Mouse (Mus musculus): ENCODE measurements around the gene Card19. TPM values are rescaled to one million over a fixed set of nuclear protein-coding genes. Genes with fewer than 3 reads are reported as not detected.
A peak's percentile ranks its signal among the peaks of the same experiment; 100 is the strongest.

The Card19 gene
- polyA plus RNA-seq, 1 experiment from 2014 or later = 34.2 TPM

DNA sequence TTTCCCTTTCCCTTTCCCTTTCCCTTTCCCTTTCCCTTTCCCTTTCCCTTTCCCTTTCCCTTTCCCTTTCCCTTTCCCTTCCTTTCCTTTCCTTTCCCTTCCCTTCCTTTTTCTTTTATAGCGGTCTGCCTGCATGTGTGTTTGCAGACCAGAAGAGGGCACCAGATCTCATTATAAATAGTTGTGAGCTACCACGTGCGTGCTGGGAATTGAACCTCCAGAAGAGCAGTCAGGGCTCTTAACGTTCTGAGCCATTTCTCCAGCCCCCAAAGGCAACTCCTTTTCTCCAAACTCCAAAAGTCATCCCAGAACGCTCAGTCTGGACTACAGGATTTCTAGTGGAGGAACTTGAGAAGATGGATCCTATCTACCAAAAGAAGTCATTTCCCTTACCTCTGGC is 5.1 kb upstream of the Card19 start:
- Histone ChIP-seq H3K9me3 (ENCODE audit: control insufficient read depth, low read length) (no peaks in the 10 kb centered on the region; the same call in 1 of the 2 replicates), H3K4me2 (ENCODE audit: low read depth, severe bottlenecking) (no peak overlapping the region), H3K4me1 (ENCODE audit: control insufficient read depth, insufficient read depth, low read length) (peaks cover 3% of the 10 kb centered on the region), H3K36me3 (ENCODE audit: control insufficient read depth, insufficient read depth, low read length) (no peaks in the 10 kb centered on the region), H3K4me3 (ENCODE audit: low read depth, low read length) (no peak overlapping the region), H3K9ac (ENCODE audit: low read length) (no peak overlapping the region), H3K27ac (replicated peaks; ENCODE audit: low read depth, low read length) (no peak overlapping the region), H3K27me3 (ENCODE audit: control insufficient read depth, insufficient read depth, low read length) (no peaks in the 10 kb centered on the region)
- ATAC-seq (ENCODE audit: insufficient number of reproducible peaks, low FRiP score, low TSS enrichment, low read depth) = no peak
- DNase-seq (ENCODE audit: low spot score) = no peak
- 20% methylated on average over 5 of the region's 5 CpGs for WGBS

- Histone ChIP-seq H3K4me3 (ENCODE audit: low read depth, low read length) (no peak overlapping the region), H3K9ac (ENCODE audit: low read length) (no peak overlapping the region), H3K36me3 (ENCODE audit: control insufficient read depth, insufficient read depth, low read length) (no peaks in the 10 kb centered on the region), H3K27ac (replicated peaks; ENCODE audit: low read depth, low read length) (no peak overlapping the region), H3K4me1 (ENCODE audit: control insufficient read depth, insufficient read depth, low read length) (peaks cover 6% of the 10 kb centered on the region), H3K27me3 (ENCODE audit: control insufficient read depth, insufficient read depth, low read length) (no peaks in the 10 kb centered on the region), H3K4me2 (ENCODE audit: low read depth, severe bottlenecking) (no peak overlapping the region), H3K9me3 (ENCODE audit: control insufficient read depth, low read length) (no peaks in the 10 kb centered on the region; the same call in 1 of the 2 replicates)
- 88% methylated on average over 4 of the region's 4 CpGs for WGBS
- ATAC-seq (ENCODE audit: insufficient number of reproducible peaks, low FRiP score, low TSS enrichment, low read depth) (no peak), DNase-seq (ENCODE audit: low spot score) (no peak)
Measured at GRCm38 (mm10) chr13:49219367-49219766, 3.5 kb upstream of the Card19 start.

DNA sequence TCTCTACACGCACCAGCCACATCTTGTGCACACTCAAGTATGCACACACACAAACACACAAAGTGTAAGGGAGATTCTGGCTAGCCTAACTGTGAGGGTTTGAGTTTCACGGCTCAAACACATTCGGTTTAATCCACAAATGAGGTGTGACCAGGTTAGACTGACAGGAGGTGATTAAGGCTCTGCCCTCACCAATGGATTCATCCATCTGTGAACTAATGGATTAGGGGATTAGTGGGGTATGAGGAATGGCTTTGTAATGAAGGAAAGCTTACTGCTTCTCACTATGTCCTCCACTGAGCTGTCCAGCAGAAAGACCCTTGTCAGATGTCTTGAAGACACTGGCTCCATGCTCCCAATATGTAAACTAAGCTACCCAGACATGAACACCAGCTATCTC is 2.8 kb upstream of the Card19 start:
- Histone ChIP-seq H3K27me3 (ENCODE audit: control insufficient read depth, insufficient read depth, low read length) (no peaks in the 10 kb centered on the region), H3K4me1 (ENCODE audit: control insufficient read depth, insufficient read depth, low read length) (peaks cover 6% of the 10 kb centered on the region), H3K4me3 (ENCODE audit: low read depth, low read length) (no peak overlapping the region), H3K36me3 (ENCODE audit: control insufficient read depth, insufficient read depth, low read length) (no peaks in the 10 kb centered on the region), H3K9me3 (ENCODE audit: control insufficient read depth, low read length) (no peaks in the 10 kb centered on the region; the same call in 1 of the 2 replicates), H3K27ac (replicated peaks; ENCODE audit: low read depth, low read length) (no peak overlapping the region), H3K9ac (ENCODE audit: low read length) (no peak overlapping the region), H3K4me2 (ENCODE audit: low read depth, severe bottlenecking) (no peak overlapping the region)
- no peak for DNase-seq (ENCODE audit: low spot score)
- ATAC-seq (ENCODE audit: insufficient number of reproducible peaks, low FRiP score, low TSS enrichment, low read depth) = no peak
- 64% methylated on average over 3 of the region's 3 CpGs for WGBS

- ATAC-seq (ENCODE audit: insufficient number of reproducible peaks, low FRiP score, low TSS enrichment, low read depth) = no peak
- peak overlapping the region; percentile 87 for H3K4me2 ChIP-seq (ENCODE audit: low read depth, severe bottlenecking)
- peak; percentile 45 for DNase-seq (ENCODE audit: low spot score)
- no peaks in the 10 kb centered on the region for H3K36me3 ChIP-seq (ENCODE audit: control insufficient read depth, insufficient read depth, low read length)
- 39% methylated on average over 9 of the region's 9 CpGs for WGBS
- H3K27ac ChIP-seq (replicated peaks; ENCODE audit: low read depth, low read length) = no peak overlapping the region
- H3K9ac ChIP-seq (ENCODE audit: low read length) = no peak overlapping the region
- peaks cover 6% of the 10 kb centered on the region for H3K4me1 ChIP-seq (ENCODE audit: control insufficient read depth, insufficient read depth, low read length)
- no peaks in the 10 kb centered on the region for H3K27me3 ChIP-seq (ENCODE audit: control insufficient read depth, insufficient read depth, low read length)
- no peaks in the 10 kb centered on the region; the same call in 1 of the 2 replicates for H3K9me3 ChIP-seq (ENCODE audit: control insufficient read depth, low read length)
- no peak overlapping the region for H3K4me3 ChIP-seq (ENCODE audit: low read depth, low read length)
Measured at GRCm38 (mm10) chr13:49216808-49217561, 1.1 kb upstream of the Card19 start.

GRCm38 (mm10) chr13:49216220-49216552 is 349 bp upstream of the Card19 start:
- DNase-seq (ENCODE audit: low spot score) (no peak), ATAC-seq (ENCODE audit: insufficient number of reproducible peaks, low FRiP score, low TSS enrichment, low read depth) (peak; percentile 55)
- Histone ChIP-seq H3K4me1 (ENCODE audit: control insufficient read depth, insufficient read depth, low read length) (peaks cover 6% of the 10 kb centered on the region), H3K27me3 (ENCODE audit: control insufficient read depth, insufficient read depth, low read length) (no peaks in the 10 kb centered on the region), H3K27ac (replicated peaks; ENCODE audit: low read depth, low read length) (peak overlapping the region; percentile 55; the same call in 1 of the 2 replicates), H3K9me3 (ENCODE audit: control insufficient read depth, low read length) (no peaks in the 10 kb centered on the region; the same call in 1 of the 2 replicates), H3K36me3 (ENCODE audit: control insufficient read depth, insufficient read depth, low read length) (no peaks in the 10 kb centered on the region), H3K4me3 (ENCODE audit: low read depth, low read length) (peak overlapping the region; percentile 73), H3K4me2 (ENCODE audit: low read depth, severe bottlenecking) (peak overlapping the region; percentile 87), H3K9ac (ENCODE audit: low read length) (peak overlapping the region; percentile 47)
- under 1% methylated on average over 17 of the region's 17 CpGs for WGBS

DNA sequence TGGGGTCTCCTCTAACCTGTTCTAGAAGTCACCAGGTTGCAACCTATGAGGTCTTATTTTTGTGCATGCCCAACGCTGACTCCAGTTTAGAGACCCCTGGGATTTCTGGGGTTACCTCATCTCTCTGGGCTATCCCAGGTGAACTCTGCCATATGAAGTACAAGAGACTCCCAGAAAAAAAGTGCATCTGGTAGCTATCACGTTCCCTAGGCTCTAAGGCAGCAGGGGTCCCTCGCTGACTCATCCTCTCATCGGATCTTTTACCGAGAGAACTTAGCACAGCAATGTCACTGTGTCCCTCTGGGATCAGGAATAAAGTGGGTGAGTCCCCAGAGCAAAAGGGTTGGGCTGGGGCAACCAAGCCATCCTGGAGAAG is 721 bp downstream of the Card19 start:
- Histone ChIP-seq H3K27me3 (ENCODE audit: control insufficient read depth, insufficient read depth, low read length) (no peaks in the 10 kb centered on the region), H3K4me2 (ENCODE audit: low read depth, severe bottlenecking) (peak overlapping the region; percentile 87), H3K4me1 (ENCODE audit: control insufficient read depth, insufficient read depth, low read length) (peaks cover 6% of the 10 kb centered on the region), H3K9me3 (ENCODE audit: control insufficient read depth, low read length) (no peaks in the 10 kb centered on the region), H3K9ac (ENCODE audit: low read length) (peak overlapping the region; percentile 70), H3K36me3 (ENCODE audit: control insufficient read depth, insufficient read depth, low read length) (no peaks in the 10 kb centered on the region), H3K4me3 (ENCODE audit: low read depth, low read length) (peak overlapping the region; percentile 73), H3K27ac (replicated peaks; ENCODE audit: low read depth, low read length) (no peak overlapping the region)
- WGBS = 14% methylated on average over 5 of the region's 5 CpGs
- ATAC-seq (ENCODE audit: insufficient number of reproducible peaks, low FRiP score, low TSS enrichment, low read depth) (no peak), DNase-seq (ENCODE audit: low spot score) (no peak)

GRCm38 (mm10) chr13:49214454-49214853 is 1.4 kb downstream of the Card19 start:
- Histone ChIP-seq H3K4me2 (ENCODE audit: low read depth, severe bottlenecking) (no peak overlapping the region), H3K27ac (replicated peaks; ENCODE audit: low read depth, low read length) (no peak overlapping the region), H3K36me3 (ENCODE audit: control insufficient read depth, insufficient read depth, low read length) (no peaks in the 10 kb centered on the region), H3K4me3 (ENCODE audit: low read depth, low read length) (no peak overlapping the region), H3K4me1 (ENCODE audit: control insufficient read depth, insufficient read depth, low read length) (peaks cover 6% of the 10 kb centered on the region), H3K9me3 (ENCODE audit: control insufficient read depth, low read length) (no peaks in the 10 kb centered on the region), H3K27me3 (ENCODE audit: control insufficient read depth, insufficient read depth, low read length) (no peaks in the 10 kb centered on the region), H3K9ac (ENCODE audit: low read length) (no peak overlapping the region)
- no peak for ATAC-seq (ENCODE audit: insufficient number of reproducible peaks, low FRiP score, low TSS enrichment, low read depth)
- no peak for DNase-seq (ENCODE audit: low spot score)
- WGBS = 84% methylated on average over 3 of the region's 3 CpGs

DNA sequence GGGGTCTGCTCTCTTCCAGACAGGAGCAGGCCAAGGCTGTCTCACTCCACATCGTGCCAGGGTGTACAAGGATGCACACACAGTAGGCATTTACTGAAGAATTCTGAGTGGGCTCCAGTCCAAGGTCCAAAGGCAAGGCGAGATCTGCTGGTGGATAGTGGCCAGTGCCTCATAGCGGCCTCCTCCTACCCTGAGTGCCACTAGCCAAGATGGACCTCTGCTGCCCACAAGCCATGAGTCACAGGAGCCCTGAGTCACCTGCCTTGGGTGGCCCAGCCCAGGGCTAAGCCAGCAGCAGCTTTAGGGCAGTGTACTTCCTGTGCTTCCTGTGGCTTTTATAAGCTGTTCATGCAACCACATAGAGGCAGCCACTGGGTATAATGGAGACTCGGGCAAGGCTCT is 2.3 kb downstream of the Card19 start:
- 69% methylated on average over 4 of the region's 4 CpGs for WGBS
- DNase-seq (ENCODE audit: low spot score) (no peak), ATAC-seq (ENCODE audit: insufficient number of reproducible peaks, low FRiP score, low TSS enrichment, low read depth) (no peak)
- Histone ChIP-seq H3K27me3 (ENCODE audit: control insufficient read depth, insufficient read depth, low read length) (no peaks in the 10 kb centered on the region), H3K27ac (replicated peaks; ENCODE audit: low read depth, low read length) (no peak overlapping the region), H3K36me3 (ENCODE audit: control insufficient read depth, insufficient read depth, low read length) (no peaks in the 10 kb centered on the region), H3K4me1 (ENCODE audit: control insufficient read depth, insufficient read depth, low read length) (peaks cover 6% of the 10 kb centered on the region), H3K9ac (ENCODE audit: low read length) (no peak overlapping the region), H3K9me3 (ENCODE audit: control insufficient read depth, low read length) (no peaks in the 10 kb centered on the region), H3K4me3 (ENCODE audit: low read depth, low read length) (no peak overlapping the region), H3K4me2 (ENCODE audit: low read depth, severe bottlenecking) (no peak overlapping the region)

Measured in limb, embryonic 11.5 days (tissue).